Mouse (Mus musculus): ENCODE data around the gene 1700016C15Rik. TPM values are rescaled to one million over a fixed set of nuclear protein-coding genes. Genes with fewer than 3 reads are reported as not detected.

Gene 1700016C15Rik
- not detected for total RNA-seq (2021)
- long read RNA-seq: 0 reads

DNA sequence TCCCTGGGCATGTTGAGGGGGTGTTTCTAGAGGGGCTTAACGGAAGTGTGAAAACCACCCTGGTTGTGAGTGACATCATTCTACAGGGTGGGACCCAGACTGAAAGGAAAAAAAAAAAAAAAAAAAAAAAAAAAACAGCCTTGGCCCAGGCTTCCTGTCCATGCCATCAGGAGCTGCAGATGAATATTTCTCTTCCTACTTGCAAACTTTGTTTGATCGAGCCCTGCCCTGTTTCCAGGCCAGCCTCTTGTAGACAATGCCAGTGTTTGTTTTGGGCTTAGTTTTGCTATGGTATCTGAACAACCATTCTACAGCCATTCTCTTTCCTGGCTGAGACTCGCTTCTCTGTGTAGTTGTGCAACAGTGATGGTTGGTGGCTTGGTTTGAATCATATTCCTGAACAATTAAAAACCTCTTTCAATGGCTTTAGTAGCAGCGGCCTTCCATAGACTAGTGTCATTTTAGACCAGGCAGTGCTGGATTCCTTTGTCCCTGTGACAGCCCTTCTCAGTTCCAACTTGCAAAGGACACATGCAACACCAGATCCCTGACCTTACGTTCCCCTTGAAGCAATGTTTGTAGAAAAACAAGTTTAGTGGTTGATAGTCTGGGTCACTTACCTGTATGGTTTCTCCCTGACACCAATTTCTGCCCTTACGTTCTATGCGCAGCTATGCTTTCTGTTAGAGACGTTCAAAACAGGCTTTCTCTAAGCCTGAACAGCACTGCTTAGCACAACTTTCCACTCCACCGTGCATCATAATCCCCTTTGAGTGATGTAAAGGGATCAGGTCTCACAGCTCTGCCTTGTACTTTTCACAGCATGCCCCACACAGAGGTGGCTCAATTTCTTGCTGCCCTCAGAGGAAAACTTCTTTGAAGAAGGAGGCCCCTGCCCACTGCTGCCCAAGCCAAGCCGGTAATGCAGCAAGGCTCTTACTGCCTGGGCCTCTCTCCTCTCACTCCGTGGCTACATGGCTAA is at the start of gene 1700016C15Rik:
Gene 1700016C15Rik, plus strand, starts transcription at position 772 of the 982 bp plus-strand sequence.
- DNase-seq (ENCODE audit: low spot score in 2 of 2): no peak

DNA sequence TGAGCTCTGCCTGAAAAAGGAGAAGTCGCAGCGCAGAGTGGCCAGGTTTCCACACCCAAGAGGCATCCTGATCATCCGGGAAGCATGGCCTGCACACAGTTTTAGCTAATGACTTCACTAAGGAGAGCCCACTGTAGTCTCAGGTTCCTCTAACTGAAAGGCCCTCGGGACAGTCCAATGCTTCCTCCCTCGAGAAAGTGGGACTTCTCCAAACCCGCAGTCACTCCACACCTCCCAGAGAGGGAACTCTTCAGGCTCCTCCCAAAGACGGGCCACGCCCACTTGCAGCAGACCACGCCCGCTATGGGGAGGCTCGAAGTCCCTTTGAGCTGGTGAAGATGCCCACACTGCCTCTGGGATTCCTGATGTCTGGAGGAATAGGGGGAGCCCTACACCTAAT is 48.4 kb upstream of the 1700016C15Rik start:
- DNase-seq (ENCODE audit: low spot score in 2 of 2): no peak

DNA sequence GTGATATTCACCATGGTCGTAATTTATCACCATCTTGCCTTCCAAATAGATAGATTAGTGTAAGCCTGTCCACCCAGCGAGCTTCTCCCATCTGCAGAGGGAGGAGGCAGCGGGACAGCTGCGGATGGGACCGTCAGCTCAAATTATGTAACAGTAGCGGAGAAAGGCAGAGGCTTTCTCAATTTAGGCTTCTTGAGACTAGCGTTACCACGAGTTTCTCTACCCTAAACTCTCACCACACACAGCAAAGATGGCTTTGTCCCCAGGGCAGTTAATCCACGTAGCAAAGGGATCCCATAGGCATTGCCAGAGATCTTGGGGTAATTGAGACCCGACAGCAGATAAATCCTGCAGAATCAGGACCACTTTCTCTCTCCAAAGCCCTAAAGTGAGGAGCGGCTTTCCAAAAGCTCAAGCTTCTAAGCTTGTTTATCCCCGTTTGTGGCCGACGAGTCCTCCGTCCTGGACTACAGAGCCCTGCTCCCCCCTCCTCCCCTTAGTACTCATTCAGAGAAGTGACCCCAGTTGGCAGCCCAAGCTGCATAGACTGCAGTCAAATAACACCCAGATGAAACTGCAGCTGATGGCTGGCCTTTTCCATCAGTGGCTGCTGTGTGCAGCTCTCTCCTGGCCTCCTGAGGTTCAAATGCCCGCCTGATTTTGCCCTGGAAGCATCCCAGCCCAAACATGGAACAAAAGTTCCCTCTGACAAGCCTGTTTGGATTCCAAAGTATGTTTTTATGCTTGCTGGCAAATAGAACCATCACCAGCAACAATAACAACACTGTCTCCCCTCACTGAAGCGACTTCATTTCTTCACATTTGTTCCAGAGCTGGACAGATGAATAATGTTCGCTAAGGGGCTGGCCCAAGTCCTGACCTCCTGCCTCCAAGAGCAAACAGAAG is 45.4 kb upstream of the 1700016C15Rik start:
- peak; percentile 32 to 54 for DNase-seq (ENCODE audit: low spot score in 2 of 2)

DNA sequence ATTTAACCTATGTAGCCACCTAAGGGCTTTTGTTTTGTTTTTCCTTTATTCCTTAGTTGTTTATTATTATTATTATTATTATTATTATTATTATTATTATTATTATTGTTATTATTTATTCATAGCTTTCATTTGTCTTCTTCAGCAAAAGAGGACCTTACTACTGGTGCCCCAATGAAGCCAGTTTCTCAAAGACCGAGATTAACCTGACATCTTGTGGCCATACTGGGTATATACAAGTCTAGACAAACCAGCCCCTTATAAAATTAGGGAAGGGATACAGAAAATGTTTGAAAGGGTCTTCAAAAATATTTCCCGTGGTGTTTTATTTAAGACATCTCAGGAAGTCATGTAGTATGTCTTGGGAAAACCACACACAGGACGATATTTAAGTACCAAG is 44.7 kb upstream of the 1700016C15Rik start:
- DNase-seq (ENCODE audit: low spot score in 2 of 2): peak in 1 of 2 experiments; percentile 76

DNA sequence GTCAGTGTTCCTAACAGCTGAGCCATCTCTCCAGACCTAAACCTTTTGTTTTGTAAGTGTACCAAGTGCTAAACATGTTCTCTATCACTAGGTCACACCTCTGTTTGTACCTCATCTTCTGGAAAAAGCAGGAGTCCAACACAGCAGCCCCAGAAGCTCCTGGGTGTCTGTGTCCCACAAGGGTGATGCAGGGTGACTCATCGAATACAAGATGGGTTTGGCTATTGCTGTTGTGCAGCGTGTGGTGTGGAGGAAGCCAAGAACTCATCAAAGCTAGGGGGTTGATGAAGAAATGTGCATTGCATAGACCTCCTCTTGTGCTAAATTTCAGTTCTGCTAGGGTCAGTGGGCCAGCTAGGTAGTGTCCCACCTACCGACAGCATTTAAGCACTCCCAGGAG is 43.5 kb upstream of the 1700016C15Rik start:
- no peak for DNase-seq (ENCODE audit: low spot score in 2 of 2)

DNA sequence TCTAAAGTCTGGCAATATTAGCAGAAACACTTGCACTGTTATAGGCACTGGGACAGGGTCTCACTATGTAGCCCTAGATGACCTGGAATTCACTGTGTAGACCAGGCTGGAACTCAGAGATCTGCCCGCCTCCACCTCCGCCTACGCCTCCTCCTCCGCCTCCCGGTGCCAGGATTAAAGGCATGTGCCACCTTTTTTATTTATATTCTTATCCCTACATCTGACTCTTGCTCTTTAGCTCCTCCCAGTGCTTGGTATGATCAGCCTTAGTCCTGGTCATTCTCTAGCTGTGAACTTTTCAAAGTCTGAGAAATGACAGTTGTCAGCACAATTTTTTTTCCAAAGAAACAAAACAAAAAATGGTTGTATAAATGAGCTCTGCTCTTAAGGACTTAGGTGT is 42.6 kb upstream of the 1700016C15Rik start:
- peak in 1 of 2 experiments; percentile 69 for DNase-seq (ENCODE audit: low spot score in 2 of 2)

DNA sequence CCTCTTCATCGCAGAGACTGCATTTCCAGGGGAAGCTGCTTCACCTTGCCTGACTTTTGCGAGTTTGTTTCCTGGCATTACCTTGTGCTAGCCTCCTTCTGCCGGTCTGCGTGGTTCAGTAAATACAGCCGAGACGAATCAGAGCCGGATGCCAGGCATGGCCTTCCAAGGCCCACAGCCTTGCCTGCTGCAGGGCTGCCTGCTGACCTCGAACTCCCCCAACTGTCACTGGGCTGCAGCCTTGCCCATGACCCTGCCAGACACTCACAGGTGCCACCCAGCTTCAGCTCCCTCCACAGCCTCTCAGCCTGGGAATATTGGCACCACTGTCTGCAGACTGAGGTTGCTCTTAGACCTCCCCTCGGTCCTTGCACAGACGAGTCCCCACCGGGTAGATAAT is 37.1 kb upstream of the 1700016C15Rik start:
- DNase-seq (ENCODE audit: low spot score in 2 of 2): no peak

DNA sequence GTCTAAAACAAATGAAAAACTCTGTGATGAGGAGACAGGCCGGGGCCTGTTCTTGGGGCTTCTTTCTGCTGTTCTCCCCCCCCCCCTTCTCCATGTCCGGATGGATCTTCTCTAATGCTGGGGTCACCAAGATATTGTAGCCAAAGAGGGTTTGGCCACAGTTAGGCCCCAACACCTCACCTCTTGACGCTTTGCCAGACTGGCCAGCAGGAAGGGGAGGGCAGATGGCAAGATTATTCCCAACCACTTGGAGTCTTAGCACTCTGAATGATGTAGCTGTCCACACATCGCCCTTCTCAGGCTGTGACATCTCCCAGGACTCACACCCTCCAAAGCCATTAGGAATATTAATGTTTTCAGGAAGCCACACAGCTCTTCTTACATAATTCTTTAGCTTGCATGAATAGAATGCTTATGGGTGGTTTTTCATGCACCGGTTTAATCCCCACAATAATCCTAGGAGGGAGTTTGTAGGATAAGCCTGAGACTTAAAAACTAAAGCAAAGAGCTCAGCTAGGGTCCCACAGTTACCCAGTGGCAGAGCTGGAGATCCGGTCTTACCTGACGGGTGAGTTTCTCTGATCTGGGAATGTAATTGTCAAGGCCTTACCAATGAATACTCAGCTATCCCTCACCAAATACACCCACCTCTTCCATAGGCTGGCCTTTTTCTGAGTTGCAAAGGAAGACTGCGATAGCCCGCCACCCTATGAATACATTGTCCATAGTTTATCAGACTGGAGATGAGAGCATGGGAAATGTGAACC is 35.9 kb upstream of the 1700016C15Rik start:
- no peak for DNase-seq (ENCODE audit: low spot score in 2 of 2)

DNA sequence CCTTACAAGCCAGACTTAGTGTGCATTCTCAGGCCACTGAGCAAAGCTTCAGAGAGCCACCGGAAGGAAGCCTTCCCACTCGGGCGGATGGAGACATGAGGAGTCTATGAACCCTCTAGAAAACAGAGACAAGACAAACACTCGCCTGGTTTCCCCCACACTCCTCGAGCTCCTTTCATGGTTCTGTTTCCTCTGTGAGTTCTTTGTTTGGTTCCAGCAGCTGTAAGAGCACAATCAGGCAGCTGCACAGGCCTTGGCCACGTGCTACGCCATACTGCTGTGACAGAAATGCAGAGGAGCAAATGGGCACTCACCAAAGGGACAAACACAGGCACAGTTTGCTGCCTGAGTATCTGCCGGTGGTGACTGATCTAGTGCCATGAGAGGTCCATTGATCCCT is 29.1 kb upstream of the 1700016C15Rik start:
- DNase-seq (ENCODE audit: low spot score in 2 of 2): no peak

DNA sequence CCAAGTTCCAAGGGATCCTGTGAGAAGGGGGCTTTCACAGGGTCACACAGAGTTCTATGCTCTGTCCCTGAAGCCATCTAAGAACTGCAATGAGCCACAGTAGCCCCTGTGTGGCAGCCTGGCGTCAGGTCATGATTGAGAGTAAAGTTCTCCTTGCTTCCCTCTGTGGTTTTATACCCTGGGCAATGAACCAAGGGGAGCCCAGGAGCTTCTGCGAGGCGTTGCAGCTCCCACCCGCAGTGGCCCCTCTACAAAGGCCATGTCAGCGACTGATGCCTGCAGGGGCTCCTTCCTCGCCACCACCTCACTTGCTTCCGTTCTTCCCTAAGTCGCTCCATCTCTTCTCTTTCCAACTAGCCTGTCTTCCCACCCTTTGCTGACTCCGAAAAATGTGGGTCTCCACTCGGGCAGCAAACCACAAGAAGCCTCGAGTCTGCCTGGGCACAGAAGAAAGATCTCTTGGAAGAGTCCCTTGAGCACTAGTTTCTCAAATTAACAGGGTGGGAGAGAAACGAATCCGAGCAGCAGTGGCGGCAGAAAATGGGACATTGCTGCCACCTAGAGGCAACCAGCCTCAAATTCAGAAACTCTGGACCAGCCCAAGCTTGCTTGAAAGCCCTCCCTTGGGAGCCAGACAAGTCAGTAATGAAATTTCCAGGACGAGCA is 27.0 kb upstream of the 1700016C15Rik start:
- peak; percentile 86 to 93 for DNase-seq (ENCODE audit: low spot score in 2 of 2)

DNA sequence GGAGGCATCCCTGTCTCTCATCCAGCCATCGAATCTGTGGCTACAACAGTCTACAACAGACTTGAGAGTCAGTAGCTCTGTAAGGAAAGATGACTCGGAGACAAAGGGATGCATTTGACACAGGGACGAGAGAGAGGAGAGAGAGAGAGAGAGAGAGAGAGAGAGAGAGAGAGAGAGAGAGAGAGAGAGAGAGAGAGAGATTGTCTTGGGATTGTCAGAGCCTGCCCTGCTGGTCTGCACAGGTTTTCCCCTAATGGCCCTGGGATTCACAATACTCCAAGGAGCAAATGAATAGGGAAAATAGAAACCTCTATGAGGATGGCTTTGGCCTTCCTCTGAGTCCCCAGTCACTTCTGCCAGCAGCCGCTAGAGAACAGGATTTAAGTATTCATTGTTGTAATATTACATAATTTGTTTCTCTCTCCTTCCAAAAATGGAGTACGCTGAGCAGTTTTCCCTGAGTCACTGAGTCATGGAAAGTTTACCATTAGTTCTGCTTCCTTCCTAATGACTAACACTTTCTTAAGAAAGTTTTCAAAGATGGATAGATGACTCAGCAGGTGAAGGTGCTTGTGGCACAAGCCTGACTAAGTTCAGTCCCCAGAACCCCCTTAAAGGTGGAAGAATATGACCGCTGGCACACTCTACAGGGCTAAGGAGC is 26.3 kb upstream of the 1700016C15Rik start:
- DNase-seq (ENCODE audit: low spot score in 2 of 2): peak in 1 of 2 experiments; percentile 31

DNA sequence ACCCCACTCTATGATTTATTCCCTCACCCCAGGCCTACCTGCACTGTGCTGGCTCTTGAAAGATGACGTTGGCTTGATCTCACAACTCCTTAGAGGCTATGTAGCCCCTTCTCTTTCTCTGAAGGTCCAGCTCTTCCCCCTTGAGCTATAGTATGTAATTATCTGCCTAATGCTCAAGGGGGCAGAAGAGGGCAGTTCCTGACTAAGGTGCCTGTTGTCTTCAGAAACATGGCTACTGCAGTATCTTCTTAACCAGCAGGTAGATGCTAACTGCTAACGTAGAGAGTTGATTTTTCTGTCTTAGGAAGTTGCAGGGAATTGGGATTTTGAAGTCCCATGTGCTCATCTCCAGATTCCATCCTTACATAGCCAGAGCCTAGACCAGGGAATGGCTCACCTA is 24.4 kb upstream of the 1700016C15Rik start:
- DNase-seq (ENCODE audit: low spot score in 2 of 2): no peak

DNA sequence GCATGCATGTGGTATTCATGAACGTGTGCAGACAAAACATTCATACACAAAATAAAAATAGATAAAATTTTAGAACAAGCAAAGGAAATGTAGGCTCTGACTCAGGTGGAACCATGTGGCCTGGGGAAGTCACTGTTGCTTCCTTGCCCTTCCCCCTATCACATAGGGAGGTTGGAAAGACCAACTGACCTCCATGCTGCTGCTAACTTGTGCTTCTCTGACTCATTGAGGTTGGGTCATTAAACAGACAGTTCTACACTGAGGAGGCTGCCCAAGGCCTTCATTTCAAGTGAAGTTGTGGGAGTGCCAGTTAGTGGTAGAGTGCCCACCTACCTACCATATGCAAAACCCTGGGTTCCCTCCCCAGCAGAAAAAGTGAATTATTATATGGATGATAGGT is 22.0 kb upstream of the 1700016C15Rik start:
- no peak for DNase-seq (ENCODE audit: low spot score in 2 of 2)

DNA sequence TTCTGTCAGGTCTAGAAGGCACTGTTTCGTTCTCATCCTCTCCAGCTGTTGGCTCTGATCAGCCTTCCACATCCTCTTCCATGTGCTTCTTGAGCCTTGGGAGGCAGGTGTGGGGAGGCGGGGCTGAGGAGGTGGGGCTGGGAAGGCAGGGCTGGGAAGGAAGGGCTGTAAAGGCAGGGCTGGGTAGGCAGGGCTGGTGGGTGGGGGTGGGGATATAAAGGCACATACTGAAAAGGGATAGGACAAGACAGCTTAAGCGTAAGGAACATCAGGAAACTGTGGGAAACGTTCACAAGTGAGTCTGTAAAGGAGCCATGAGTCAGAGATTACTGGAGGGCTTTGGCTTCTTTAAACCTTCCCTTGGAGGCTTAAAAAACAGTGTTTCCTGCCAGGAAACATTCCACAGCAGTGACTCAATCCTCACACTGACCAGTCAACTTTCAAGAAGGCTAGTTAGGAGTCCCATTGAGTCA is 21.0 kb upstream of the 1700016C15Rik start:
- DNase-seq (ENCODE audit: low spot score in 2 of 2): no peak

DNA sequence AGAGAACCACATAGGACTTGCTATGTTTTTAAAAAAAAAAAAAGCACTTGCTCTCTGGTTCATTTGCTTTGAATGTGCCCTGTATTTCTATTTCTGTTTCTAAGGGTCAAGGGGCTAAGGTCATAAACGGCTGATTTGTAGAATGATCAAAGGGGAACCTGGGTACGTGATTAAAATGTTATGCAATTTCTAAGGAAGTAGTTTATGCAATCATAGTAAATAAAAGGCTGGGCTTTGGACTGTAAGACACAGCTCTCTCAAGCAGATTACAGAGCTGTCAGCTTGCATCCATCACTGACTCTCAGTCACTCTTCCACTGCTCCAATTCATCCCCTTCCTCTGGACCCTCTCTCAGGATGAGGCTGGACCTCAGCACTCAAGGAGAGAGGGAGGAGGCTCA is 18.6 kb upstream of the 1700016C15Rik start:
- DNase-seq (ENCODE audit: low spot score in 2 of 2): no peak

DNA sequence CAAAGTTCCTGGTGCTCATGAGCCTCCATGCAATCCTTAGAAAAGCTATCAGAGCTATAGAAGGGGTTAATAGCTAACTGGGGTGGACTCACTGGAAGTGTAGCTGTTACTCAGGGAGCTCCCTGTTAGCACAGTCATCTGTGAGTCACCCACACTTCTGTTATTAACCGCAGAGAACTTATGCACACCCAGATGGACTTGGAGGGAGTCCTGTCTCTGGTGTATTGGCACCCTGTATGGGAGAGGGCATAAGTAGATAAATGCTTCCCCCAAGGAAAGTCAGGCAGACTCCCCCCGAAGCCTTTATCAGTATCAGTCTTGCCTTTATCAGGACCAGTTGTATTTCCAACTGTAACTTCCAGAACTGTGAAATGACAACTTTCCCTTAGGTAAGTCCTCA is 18.2 kb upstream of the 1700016C15Rik start:
- peak in 1 of 2 experiments; percentile 30 for DNase-seq (ENCODE audit: low spot score in 2 of 2)

DNA sequence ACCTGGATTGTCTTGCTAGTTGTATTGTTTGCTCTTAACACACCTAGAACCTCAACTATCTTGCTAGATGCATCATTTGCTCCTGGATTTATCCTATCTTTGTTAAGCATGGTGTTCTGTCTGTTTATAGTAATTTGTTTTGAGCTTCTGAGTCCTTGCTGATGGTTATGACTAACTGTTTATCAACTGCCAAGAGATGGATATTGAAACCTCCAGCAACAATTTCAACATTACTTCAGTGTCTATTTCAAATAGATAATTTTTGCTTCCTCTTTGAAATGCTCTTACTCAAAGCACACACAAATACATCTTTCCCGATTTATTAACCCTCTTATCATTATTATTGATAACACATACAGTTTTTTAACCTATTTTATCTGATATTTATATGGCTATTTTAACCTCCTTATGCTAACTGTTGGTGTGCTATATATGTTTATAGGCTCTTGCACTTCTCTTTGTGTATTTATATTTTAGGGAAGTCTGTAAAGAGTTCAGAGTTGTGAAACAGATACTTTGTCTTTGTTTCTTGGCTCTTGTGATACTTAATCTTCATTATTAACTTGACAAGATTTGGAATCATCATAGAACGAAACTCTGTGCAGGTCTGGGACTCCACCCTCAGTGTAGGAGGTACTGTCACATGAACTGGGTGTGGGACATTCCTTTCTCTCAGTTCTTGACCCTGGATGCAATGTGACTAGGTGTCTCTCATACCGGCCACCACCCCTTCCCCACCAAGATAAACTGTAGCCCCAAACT is 15.8 kb upstream of the 1700016C15Rik start:
- no peak for DNase-seq (ENCODE audit: low spot score in 2 of 2)

DNA sequence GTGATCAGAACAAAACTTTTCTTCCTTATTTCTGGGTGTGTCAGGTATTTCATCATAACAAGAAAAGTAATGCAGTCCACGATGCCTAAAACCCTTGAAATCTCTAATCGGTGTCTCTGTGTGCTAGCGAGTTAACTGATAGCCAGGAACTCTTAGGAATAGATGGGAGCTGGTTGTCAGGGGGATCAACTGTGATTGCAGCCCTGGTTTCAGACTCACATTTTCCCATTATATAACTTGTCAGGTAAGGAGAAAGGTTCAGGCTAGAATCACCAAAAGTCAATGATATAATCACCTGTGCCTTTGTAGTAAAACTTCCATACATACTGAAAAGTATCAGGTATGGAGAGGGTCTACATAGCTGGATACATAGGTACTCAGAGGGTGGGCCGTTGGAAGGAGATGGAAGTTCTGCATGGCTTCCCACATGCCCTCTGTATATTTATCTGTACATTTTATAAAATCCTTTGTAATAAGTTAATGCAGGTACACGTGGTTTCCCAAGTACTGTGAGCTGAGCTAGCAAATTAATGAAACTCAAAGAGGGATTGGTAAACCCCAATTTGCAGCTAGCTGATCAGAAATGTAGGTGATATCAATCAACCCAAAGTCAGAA is 15.1 kb upstream of the 1700016C15Rik start:
- no peak for DNase-seq (ENCODE audit: low spot score in 2 of 2)

DNA sequence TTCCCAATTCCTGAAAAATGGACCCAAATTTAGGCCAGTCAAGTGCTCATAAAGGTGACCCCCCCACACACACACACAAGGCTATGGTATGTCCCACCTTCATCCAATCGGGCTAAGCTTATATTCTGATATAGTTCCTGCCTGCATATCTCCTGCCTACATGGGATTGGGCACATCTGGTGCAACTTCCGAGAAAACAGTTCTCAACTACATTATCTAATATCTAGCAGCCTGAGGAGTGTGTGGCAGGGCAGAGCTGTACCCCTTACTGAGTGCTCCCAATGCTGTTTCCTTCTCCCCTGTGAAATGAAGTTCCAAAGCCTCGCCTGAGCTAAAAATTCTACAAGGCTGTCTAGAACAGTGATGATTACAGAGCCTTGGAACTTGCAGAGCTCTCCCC is 13.2 kb upstream of the 1700016C15Rik start:
- DNase-seq (ENCODE audit: low spot score in 2 of 2): no peak

Data from layer of hippocampus, adult 18-20 months (tissue).